Mouse (Mus musculus) cerebellum, postnatal 36 days (tissue): ENCODE data around the gene Gm20388.
A peak's percentile ranks its signal among the peaks of the same experiment; 100 is the strongest.
"Not testable (repeated sequence)": the region's sequence is repeated elsewhere in the genome, so short reads cannot be mapped to it uniquely, and the experiment has no call there.

Experiments used
- DNase-seq, 2 experiments: peaks; one replicate each; pipeline ENCODE4 v3.0.0; 2021 to 2022; ENCODE audit warnings: mixed read lengths in 2 of 2

The Gm20388 gene

DNA sequence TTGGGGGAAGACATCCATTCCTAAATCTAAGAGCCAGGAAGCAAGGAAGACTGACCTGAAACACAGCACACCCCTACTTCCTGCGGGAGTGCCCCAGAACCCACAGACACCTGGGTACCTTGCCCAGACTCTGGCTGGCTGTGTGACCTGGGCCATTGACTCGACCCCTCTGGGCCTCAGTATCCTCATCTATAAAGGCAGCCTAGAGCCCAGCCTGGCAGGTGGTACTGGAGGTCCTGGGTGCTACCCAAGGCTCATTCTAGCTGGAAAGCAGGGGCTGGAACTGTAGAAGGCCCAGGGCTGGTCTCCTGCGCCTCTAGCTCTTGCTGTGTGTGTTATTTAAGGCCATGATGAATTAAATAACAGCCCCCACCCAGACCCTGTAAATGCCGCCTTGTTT, 1743.5 kb downstream of the Gm20388 start:
- no peak for DNase-seq

DNA sequence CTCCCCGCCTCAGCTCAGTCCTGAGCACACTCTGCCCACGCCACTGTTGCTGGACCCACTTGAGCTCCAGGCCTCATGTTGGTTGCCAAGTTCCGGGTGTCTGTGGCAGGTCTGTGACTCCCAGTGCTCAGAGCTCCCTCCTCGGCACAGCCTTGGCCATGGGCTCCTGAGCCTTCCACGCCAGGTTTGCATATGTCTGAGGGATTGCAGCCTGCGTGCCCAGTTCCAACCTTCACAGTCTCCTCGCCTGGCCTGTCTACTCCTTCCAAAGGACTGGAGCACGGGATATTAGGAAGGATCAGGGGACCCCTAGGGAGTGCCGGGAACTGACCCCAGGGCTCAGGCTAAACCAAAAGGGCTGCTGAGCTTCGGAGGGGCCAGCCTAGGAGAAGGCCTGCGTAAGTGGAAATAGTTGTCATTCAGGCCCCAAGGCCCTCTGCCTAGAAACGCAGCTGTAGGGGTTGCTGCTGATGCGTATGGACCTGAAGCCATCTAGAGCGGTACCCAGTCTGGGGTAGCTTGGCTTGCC, 1744.4 kb downstream of the Gm20388 start:
- peak in 1 of 2 experiments; percentile 22 for DNase-seq

DNA sequence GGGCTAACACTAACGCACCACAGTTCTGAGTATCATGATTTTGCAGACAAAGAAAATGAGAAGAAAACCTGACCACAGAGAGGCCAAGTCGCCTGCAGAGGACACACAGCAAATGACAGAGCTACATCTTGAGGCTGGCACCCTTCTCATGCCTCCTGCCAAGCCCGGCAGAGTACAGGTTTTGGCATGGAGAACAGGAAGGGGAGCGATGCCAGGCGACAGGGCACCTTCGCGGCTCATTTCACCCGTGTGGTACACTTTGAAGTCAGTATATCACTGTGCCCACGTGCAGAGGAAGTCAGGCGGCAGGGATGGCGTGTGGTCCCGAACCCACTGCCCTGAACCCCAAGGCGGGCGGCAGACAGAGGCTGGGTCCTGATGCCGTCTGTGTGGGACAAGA, 1750.0 kb downstream of the Gm20388 start:
- DNase-seq, result no peak

DNA sequence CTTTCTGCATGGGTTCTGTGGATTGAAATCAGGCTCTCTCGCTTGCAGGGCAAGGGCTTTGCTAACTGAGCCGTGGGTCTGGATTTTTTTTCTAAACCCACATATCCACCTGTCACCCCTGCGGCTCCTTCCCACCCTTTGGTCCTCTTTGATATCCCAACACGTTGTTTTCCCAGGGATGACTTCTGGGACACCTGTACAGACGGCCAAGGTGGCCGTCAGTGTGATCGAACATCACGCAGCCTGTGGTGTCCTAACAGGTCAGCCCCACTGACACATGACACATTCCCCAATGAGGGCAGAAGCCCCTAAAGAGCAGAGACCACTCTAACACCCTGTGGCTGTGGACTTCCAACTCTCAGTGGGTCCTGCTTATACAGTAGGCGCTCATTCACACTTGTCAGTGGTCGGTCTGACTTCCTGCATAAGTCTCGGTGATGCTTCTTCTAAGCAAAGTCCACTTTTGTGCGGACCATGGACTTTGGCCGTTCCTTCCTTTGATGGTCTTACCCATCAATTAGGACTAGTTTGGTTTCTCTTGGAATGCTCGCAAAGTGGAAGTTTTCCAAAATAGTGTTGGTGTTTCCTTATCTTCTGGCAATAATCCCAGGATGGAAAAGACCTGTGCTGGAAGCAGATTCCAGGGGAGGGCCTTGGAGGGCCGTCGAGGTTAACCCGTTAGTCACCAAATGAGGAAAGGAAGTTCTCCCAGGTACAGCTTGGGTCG, 1751.2 kb downstream of the Gm20388 start:
- no peak for DNase-seq

DNA sequence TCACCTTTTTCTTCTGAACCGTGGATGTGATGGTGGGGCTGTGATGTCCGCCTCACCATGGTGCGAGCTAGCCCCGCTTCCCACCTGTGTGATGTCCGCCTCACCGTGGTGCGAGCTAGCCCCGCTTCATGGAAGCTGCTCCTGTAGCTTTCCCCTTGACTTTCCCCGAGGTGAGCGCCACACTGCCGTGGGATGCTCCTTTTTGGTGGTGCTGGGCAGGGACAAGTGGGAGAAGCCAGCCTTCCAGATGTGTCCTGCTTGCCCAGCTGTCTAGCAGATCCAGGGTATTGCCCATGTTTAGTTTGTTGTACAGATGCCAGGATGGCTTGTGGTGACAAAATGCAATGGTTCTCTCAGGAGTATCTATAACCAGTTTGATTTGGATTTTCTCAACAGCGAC, 1752.5 kb downstream of the Gm20388 start:
- no peak for DNase-seq

DNA sequence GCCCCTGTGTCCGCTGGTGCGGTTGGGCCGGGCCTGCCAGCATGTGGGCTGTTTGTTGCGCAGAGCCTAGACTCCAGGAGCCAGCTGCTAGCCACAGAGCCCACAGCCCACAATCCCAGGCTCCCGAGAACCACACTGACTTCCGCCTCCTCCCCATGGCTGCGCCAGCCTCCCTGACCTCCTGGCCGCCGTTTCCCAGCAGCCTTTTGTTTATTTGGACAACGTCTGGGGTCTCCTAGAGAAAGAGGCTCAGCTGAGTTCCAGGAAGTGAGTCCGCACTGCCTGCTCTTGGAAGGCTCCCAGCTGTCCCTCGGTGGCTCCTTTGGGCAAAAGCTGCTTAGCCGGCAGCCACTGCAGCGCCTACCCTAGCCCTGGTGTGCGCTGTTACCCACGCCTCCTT, 1754.7 kb downstream of the Gm20388 start:
- no peak for DNase-seq

DNA sequence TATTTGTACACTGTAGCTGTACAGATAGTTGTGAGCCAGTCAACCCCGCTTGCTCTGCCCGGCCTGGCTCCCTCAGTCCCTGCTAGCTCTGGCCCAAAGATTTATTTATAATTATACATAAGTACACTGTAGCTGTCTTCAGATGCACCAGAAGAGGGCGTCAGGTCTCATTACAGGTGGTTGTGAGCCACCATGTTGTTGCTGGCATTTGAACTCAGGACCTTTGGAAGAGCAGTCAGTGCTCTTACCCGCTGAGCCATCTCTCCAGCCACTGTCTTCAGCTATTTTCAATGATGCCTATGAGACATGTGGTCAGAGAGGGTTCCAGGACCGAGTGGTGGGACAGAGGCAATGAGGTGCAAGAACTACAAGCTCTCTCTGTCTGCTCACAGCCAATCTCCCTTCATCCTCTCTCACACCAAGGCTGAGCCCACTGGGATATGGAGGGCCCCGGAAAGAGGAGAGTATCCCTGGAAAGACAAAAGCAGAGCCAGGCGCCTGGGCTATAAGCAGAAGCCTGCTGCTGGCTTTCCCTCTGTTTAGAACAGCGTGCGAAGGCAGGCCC, 1757.4 kb downstream of the Gm20388 start:
- not testable (repeated sequence) for DNase-seq

DNA sequence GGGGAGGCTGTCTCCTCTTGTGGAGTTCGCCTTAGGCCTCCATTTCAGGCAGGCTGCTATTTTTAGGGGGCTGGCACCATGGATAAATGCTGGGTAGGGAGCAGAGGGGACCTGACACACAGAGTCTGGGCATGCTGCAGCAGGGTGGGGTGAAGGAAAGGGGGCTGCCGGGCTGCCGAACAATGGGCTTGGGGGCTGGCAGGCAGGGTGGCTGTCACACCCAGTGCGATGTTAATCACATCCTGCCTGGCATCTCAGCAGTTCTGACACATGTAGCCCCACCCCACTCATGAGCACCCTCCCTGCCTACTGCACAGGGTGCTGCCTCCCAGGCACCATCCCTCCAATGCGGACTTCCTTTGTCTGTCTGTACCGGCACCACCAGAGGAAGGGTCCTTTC, 1757.9 kb downstream of the Gm20388 start:
- DNase-seq, result no peak

DNA sequence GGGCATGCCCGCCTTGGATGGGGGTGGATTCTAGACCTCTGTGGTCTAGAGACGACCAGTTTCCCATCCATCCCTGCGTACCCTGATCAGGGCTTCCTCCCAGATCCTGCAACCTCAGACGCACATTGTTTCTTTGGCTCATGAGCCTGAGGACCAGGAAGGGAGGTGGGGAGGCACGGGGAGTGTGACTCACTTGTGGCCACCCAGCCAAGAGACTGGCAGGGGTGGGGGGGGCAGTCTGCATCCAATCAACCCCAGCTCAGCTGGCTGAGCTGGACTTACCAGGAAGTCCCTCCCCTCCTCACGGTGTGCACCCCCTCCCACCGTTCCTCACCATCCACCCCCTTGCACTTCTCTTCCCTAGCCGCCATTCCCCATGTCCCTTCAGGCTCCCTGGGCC, 1758.6 kb downstream of the Gm20388 start:
- no peak for DNase-seq

DNA sequence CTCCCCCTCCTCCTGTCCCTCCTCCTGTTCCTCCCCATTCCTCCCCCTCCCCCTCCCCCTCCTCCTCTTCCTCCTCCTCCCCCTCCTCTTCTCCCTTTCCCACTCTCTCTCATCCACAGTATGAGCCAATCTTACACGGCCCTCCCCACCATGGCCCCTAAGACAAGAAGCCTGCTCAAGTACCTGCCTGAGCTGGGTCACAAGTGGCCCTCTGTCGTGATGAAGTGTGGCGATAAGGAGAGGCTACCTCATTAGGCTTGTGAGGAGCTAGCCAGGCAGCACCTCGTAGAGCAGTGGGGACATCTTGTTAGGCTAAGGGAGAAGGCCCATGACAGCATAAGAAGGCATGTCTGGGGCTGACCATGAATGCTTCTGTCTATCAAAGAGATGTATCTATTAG, 1762.5 kb downstream of the Gm20388 start:
- DNase-seq, result no peak

DNA sequence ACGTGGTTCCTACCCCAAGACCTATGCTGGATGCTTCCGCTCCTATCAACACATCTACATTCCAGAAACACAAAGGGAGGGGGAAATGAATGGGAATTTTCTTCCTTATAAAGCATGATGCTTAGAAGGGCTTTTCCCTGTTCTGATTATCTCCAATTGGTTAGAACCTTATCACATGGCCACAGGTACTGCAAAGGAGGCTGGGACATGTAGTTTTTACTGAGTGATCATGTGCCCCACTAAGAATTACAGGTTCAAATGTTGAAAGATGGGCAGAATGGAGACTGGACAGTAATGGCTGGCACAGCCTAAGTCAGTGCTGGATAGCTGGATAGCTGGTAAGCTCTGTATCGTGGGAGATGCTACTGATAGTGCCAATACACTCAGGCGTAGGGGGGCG, 1763.3 kb downstream of the Gm20388 start:
- DNase-seq, result no peak

DNA sequence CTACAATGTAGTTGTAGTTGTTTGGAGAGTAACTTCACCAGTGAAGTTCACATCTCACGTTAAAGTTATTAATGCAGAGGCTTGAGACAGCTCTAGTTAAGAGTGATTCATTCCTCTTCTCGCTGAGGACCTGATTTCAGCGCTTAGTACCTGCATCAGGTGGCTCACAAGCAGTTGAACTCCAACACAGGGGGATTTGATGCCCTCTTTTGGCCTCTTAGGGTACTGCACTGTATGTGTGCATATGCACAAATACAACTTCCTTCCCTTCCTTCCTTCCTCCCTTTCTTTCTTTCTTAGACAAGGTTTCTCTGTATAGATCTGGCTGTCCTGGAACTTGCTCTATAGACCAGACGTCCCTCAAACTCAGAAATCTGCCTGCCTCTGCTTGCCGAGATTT, 1763.9 kb downstream of the Gm20388 start:
- no peak for DNase-seq

DNA sequence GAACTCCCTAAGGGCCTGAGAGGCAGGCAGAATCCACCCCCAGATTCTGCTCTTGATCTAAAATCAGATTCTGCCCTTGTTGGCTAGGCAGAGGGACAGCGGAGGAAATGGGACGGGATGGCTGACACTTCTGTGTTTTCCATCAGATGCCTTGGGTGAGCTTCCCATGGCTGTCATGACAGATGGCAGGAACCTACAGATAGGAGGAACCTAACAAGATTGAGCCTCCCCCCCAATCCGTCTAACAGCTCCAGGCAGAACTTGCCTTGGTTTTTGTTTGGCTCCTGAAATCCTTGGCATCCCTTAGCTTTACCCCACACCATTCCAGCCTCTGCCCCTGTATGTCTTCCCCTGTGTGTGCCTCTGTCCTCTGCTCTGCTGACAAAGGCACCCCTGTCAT, 1764.5 kb downstream of the Gm20388 start:
- no peak for DNase-seq

DNA sequence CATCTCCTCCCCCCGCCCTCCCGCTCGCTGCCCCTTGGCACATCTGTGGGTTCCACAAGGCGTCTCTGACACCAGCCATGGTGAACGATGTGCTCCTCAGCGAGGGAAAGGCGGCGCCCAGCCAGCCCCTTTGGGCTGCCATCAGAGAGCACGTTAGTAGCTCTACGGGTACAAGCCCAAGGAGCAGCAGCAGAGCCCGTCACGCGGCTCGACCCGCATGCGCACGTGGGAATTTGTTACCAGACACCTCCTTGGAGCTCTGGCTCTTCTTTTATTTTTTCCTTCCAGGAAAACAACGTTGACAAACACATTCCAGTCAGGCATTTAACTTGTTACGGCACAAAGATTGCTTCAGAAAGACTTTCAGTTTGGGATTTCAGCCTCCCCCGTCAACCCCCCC, 1765.1 kb downstream of the Gm20388 start:
- no peak for DNase-seq

DNA sequence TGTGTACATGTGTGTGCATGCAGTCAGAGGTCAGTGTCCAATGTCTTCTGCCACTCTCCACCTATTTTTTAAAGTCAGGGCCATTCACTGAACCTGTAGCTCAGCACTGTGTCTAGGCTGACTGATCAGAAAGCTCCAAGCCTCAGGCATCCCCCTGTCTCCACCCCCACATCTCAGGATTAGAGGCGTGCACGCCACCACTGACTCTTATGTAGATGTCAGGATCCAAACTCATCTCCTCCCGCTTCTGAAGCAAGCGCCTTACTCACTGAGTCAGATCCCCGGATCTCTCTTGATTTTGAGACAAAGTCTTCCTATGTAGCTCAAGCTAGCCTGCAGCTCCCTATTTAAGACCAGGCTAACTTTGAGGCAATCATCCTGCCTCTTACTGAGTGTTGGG, 1768.1 kb downstream of the Gm20388 start:
- DNase-seq, result no peak

DNA sequence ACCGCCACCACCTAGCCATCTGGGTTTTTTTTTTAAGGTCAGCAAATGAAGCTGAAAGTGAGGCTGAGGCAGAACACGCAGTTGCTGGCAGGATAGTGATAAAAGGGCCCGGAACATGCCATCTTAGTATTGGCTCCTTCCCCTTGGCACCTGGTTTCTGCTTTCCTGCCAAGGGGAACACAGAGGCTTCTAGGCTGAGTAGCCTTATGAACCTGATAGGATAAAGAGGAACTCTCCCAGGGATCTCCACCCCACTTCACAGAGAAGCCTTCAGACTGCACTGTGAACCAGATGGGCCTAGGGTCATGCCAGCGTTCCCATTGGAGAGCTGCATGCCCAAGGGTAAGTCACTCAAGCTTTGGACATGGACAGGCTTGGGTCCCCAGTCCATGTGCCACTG, 1770.3 kb downstream of the Gm20388 start:
- peak; percentile 59 to 62 for DNase-seq

DNA sequence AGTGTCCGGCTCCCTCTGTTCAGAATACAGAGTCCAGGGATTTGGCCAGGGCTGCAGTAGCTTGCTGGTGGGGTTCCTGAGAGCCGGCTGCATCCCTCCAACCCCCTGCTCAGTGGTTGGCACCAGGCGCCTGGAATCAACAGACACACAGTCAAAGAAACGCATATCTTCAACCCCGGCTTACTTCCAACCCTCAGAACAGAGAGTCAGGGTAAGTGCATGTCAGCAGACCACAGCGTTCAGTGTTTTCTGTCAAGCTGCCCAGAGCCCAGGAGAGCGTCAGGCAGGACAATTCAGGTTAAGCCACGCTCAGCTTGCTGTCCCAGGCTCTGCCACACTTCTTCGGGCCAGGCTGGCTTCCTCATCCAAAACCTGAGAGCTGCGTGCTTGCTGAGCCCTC, 1770.8 kb downstream of the Gm20388 start:
- DNase-seq, result peak; percentile 57 to 60

DNA sequence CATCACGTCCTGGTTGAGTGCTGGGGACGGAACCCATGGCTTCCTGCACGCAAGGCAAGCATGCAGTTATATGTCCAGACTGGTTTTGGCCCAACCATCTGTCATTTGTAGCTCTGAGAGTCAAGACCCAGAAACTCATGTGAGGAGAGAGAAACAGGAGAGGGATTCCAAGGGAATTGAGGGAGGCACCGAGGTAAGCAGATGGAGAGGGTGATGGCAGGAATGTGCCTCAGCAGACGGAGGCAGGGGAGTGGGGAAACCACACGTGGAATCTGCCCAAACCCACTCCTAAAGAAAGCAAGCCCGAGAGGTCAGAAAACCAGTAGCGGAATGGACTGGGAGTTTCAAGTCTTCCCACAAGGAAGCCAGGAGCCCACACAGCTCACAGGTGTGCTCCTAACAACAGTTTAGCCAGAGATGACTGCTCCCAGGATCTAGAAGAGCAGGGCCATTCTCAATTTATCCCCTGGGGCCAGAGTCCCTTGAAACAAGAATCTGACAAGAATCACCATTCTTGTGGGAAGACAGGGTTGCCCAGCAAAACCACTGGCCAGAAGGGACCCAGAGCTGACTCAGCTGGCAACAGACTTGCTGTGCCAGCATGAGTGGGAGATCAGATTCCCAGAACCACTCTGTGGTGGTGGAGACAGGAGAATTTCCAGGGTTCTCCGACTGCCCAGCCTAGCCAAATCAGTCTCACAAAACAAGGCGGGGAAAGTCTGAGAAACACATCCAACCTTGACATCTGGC, 1772.6 kb downstream of the Gm20388 start:
- no peak for DNase-seq

DNA sequence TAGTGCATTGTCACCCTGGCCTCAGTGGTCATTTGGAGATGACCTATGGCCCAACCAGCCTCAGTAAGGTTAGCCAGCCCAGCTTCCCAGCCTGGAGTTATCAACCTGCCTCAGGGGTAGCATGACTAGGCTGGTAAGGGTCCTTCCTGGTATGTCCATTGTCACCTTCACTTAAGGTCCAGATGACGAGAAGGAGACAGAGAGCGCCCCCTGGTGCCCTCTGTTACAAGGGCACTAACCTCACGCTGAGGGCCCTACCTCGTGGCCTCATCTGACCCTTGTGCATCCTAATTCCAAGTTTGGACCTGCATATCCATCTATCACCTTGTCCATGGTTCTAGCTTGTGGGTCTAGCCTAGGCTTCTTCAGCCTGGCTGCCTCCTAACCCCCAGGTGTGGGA, 1774.8 kb downstream of the Gm20388 start:
- DNase-seq, result peak; percentile 77

DNA sequence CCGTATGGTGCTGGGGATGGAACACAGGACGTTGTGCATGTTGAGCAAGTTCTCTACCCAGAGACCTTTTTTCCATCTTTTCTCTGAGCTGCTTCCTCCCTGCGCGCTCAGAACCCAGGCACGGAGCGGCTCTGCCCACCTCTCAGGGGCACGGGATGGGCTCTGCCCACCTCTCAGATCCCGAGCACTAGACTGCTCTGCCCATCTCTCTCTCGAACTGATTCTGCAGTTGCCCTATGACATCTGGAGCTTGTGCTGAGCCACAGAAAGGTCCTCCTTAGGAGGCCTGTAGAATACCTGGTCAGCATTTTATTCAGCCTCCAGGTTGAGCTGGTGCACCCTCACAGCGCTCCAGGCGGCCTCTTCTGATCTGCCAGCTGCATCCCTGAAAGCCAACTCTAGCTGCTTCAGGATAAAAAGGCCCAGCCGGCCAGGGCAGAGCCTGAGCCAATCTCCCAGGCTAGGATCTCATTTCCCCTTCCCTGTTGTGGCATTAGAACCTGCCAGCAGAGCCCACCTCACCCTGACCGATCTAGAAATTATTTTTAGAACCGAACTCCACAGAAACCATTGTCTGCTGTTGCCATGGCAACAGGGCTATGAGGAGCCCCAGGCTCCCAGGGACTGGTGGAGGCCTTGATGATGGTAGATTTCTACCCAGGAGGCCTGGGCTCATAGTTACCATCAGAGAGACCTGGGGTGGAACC, 1777.0 kb downstream of the Gm20388 start:
- DNase-seq, result no peak

DNA sequence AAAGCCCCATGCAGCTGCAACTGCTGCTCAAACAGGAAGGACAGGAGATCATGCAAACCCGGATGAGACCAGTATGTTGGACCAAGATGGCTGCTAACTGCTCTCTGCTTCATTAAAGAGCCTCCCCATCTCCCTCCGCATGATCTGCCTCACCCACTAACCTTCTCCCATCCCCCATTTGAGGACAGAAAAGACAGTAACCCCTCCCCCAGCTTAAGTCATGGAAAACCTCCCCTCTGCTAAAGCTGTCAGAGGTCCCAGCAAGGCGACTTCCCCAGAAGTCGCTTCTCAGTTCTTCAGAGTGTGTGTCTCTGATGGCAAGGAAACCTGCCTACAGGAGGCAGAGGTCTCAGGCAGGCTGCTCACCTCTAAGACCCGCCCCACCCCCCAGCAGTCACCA, 1777.9 kb downstream of the Gm20388 start:
- DNase-seq, result no peak

DNA sequence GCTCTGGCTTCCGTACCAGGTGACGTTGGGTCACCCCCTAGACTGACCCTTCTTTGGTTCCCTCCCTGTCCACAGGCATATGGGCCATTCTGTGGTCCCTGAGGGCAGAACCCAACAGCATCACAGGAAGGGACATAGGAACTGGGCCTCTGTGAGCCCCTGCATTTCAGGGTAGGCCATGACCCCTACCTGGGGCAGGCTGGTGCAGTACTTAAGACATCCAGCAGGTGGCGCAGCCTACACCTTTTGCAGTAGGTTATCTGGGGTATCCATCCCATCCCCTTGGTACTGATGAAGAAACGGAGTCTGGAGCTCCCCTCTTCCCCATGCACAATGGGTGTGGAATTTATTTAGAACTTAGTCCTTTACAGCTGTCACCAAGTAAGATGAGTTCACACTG, 1783.8 kb downstream of the Gm20388 start:
- DNase-seq, result peak; percentile 83

DNA sequence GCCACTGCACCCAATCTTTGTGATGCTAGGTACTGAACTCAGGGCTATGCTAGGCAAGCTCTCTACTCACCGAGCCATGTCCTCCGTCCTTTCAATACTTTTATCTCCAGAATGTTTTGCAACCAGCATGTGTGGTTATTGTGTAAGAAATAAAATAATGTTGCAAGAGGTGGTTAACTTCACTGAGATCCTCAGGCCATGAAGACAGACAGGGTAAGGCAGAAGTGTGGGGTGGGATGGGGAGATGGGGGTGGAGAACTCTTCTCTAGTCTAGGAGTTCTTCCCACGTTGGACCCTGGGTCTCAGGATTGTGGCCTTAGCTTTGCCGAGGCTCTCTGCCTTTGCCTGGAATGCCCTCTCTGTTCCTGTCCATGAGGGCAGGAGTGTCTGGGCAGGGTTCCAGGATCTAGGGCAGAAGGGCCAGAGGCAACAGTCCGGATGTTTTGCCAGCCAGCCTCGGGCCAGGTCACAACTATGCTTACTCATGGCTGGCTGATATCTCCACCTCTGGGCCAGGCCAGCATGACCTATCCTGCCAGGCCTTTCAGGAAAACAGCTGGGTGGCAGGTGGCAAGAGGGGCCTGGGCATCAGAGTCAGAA, 1785.0 kb downstream of the Gm20388 start:
- peak in 1 of 2 experiments; percentile 42 for DNase-seq
